Mouse (Mus musculus) inflammation-experienced regulatory T-cells (primary cell): ENCODE measurements around the gene Lrrc73. TPM values are rescaled to one million over a fixed set of nuclear protein-coding genes. Genes with fewer than 3 reads are reported as not detected.

Experiments
- polyA plus RNA-seq, 2 experiments: library from polyadenylated mRNA; unstranded; fragments of 100-300 nt; shearing (Covaris generic); gene quantifications; one replicate each; pipeline ENCODE4 v1.2.1; 2017

The Lrrc73 gene
- under 1 TPM; 0.31 to 0.43 TPM for polyA plus RNA-seq

DNA sequence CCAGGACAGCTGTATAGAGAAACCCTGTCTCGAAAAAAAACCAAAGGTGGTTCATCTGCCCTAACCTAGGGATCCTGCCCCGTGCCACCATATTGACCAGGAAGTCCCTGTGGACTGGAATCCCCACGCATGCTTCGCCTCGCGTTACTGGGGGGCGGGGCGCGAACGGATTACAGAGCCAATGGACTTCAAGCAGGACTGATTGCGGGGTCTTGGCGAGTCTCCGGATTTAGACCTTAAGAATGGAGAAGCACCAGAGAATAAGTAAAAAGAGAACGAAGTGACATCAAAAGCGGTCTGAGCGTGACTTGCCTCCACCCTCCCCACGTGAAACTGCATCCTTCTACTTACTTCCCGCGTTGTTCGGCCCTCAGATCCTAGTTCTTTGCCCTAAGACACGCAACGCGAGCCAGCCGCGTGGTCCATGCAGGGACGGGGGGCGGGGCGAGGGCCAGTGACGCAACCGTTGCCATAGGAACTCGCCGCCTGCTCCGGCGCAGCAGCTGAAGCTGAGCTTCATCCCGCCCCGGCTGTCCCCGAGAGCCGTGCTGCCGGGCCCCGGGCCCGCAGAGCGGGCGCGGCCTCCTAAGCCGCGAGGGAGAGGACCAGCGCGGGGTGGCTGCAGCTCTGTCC lies at the start of gene Lrrc73:
Lrrc73 (plus strand) TSS at position 80 of the 633 bp plus-strand sequence.

GRCm38 (mm10) chr17:46247512-46248188 lies 5.7 kb upstream of the Lrrc73 start, which contains the start of the genes Polr1c and Yipf3:
TSS of gene Polr1c (minus strand) at chr17:46248054.
TSS of gene Yipf3 (plus strand) at chr17:46248080.

DNA sequence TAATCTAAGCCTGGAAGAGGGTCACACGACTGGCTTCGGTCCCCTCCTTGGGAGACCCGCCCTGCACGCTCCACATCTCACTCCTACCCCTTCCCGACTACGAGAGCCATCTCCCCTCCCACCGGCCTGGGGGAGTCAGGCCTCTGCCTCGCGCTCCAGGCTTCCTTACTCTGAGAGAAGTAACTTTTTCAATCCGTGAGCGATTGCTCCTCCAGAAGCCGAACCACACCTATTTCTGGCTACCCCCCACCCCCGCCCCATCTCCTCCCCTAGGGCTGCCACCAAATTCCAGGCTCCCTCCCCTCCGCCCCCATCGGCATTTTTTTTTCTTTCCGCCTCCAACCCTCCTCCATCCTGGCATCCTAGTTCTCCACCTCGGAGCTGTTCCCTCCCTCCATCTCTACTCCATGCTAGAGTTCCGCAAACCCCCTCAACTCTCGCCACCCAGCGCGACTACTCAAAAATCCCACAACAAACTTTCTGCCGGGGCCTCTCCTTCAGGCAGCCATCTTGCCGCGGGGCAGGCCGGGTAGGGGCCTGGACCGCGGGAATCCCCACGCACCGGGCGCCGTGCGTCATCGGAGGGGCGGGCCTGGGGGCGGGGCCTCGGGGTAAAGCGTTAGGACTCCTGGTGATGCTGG lies 29.3 kb downstream of the Lrrc73 start, which contains the start of gene Tjap1:
Tjap1 (minus strand) TSS at position 544 of the 641 bp plus-strand sequence.

GRCm38 (mm10) chr17:46297364-46298219 lies 44.3 kb downstream of the Lrrc73 start, which contains the start of gene Dlk2:
TSS of gene Dlk2 (plus strand) at chr17:46297421.

Other genes with a start within 250 kb of the Lrrc73 start
- 1 to 10 TPM in 1 of 2 experiments, under 1 TPM in 1; 0.82 to 1.2 TPM for gene Vegfa, start 221.2 kb upstream of the Lrrc73 start, polyA plus RNA-seq
- gene Mrps18a, start 142.5 kb upstream of the Lrrc73 start, polyA plus RNA-seq = 10 to 100 TPM; 83.5 to 86.5 TPM
- gene Rsph9, start 109.3 kb upstream of the Lrrc73 start, polyA plus RNA-seq = 1 to 10 TPM in 1 of 2 experiments, under 1 TPM in 1; 0.71 to 2.6 TPM
- gene Mad2l1bp, start 100.0 kb upstream of the Lrrc73 start, polyA plus RNA-seq = 10 to 100 TPM; 45.6 to 51.9 TPM
- 10 to 100 TPM; 77.7 to 89.2 TPM for gene Gtpbp2, start 92.5 kb upstream of the Lrrc73 start, polyA plus RNA-seq
- gene Polh, start 50.9 kb upstream of the Lrrc73 start, polyA plus RNA-seq = 1 to 10 TPM; 5.8 to 8.4 TPM
- 10 to 100 TPM; 31.6 to 39.5 TPM for gene Xpo5, start 50.7 kb upstream of the Lrrc73 start, polyA plus RNA-seq
- 10 to 100 TPM; 53.2 to 61.9 TPM for gene Polr1c, start 5.5 kb upstream of the Lrrc73 start, polyA plus RNA-seq
- 100 to 1,000 TPM; 176 to 184 TPM for gene Yipf3, start 5.5 kb upstream of the Lrrc73 start, polyA plus RNA-seq
- 10 to 100 TPM; 25.5 to 28.7 TPM for gene Tjap1, start 29.5 kb downstream of the Lrrc73 start, polyA plus RNA-seq
- not detected for gene Dlk2, start 43.9 kb downstream of the Lrrc73 start, polyA plus RNA-seq
- gene Abcc10, start 74.8 kb downstream of the Lrrc73 start, polyA plus RNA-seq = 1 to 10 TPM; 6.8 to 7.1 TPM
- 1 to 10 TPM; 5.6 to 8.7 TPM for gene Zfp318, start 130.2 kb downstream of the Lrrc73 start, polyA plus RNA-seq
- under 1 TPM in 1 of 2 experiments, not detected in 1; 0.33 TPM for gene Crip3, start 175.4 kb downstream of the Lrrc73 start, polyA plus RNA-seq
- gene Slc22a7, start 184.9 kb downstream of the Lrrc73 start, polyA plus RNA-seq = under 1 TPM in 1 of 2 experiments, not detected in 1; 0.11 TPM
- gene Ttbk1, start 234.1 kb downstream of the Lrrc73 start, polyA plus RNA-seq = 1 to 10 TPM; 1.1 to 1.6 TPM
- gene Dnph1, start 243.2 kb downstream of the Lrrc73 start, polyA plus RNA-seq = 1 to 10 TPM in 1 of 2 experiments, under 1 TPM in 1; 0.55 to 4.5 TPM